Mouse (Mus musculus) CD4-positive, CD25-positive, alpha-beta regulatory T cell, adult 4 months (primary cell): ENCODE results near the gene 4930578C19Rik. TPM values are rescaled to one million over a fixed set of nuclear protein-coding genes. Genes with fewer than 3 reads are reported as not detected.
"Not testable (repeated sequence)": the region's sequence is repeated elsewhere in the genome, so short reads cannot be mapped to it uniquely, and the experiment has no call there.

Source experiments
- ATAC-seq: one replicate; pipeline ENCODE4 v1.8.0; 2017
- polyA plus RNA-seq, 2 experiments: library from polyadenylated mRNA; unstranded; fragments of 100-300 nt; shearing (Covaris generic); gene quantifications; one replicate each; pipeline ENCODE4 v1.2.1; 2017

The 4930578C19Rik gene
- polyA plus RNA-seq, result not detected

- ATAC-seq, result no peak
Observed at GRCm38 (mm10) chrX:18461198-18461601, at the start of gene 4930578C19Rik. TSS of gene 4930578C19Rik (minus strand) at chrX:18461397.

GRCm38 (mm10) chrX:18467690-18468089 is 6.5 kb upstream of the 4930578C19Rik start:
- ATAC-seq, result no peak

- no peak for ATAC-seq
Observed at GRCm38 (mm10) chrX:18462879-18463278, 1.7 kb upstream of the 4930578C19Rik start.

- no peak for ATAC-seq
Observed at GRCm38 (mm10) chrX:18451559-18451958, 9.6 kb downstream of the 4930578C19Rik start.

GRCm38 (mm10) chrX:18442066-18442465 is 19.1 kb downstream of the 4930578C19Rik start:
- no peak for ATAC-seq

- no peak for ATAC-seq
Observed at GRCm38 (mm10) chrX:18425451-18425850, 35.7 kb downstream of the 4930578C19Rik start.

- no peak for ATAC-seq
Observed at GRCm38 (mm10) chrX:18423206-18423605, 38.0 kb downstream of the 4930578C19Rik start.

GRCm38 (mm10) chrX:18420161-18420784 is 40.9 kb downstream of the 4930578C19Rik start:
- ATAC-seq, result no peak

- ATAC-seq, result no peak
Observed at GRCm38 (mm10) chrX:18418977-18419376, 42.2 kb downstream of the 4930578C19Rik start.

- no peak for ATAC-seq
Observed at GRCm38 (mm10) chrX:18414560-18414959, 46.6 kb downstream of the 4930578C19Rik start.

GRCm38 (mm10) chrX:18411071-18411840 is 49.9 kb downstream of the 4930578C19Rik start:
- ATAC-seq, result no peak

GRCm38 (mm10) chrX:18409598-18409997 is 51.6 kb downstream of the 4930578C19Rik start:
- no peak for ATAC-seq

GRCm38 (mm10) chrX:18402296-18402695 is 58.9 kb downstream of the 4930578C19Rik start:
- no peak for ATAC-seq

GRCm38 (mm10) chrX:18396700-18397099 is 64.5 kb downstream of the 4930578C19Rik start:
- no peak for ATAC-seq

GRCm38 (mm10) chrX:18384181-18384580 is 77.0 kb downstream of the 4930578C19Rik start:
- ATAC-seq, result not testable (repeated sequence)
